Mouse (Mus musculus): Measurements from ENCODE around the gene Samd14.
A peak's percentile ranks its signal among the peaks of the same experiment; 100 is the strongest.
"Not testable (repeated sequence)": the region's sequence is repeated elsewhere in the genome, so short reads cannot be mapped to it uniquely, and the experiment has no call there.

The Samd14 gene

DNA sequence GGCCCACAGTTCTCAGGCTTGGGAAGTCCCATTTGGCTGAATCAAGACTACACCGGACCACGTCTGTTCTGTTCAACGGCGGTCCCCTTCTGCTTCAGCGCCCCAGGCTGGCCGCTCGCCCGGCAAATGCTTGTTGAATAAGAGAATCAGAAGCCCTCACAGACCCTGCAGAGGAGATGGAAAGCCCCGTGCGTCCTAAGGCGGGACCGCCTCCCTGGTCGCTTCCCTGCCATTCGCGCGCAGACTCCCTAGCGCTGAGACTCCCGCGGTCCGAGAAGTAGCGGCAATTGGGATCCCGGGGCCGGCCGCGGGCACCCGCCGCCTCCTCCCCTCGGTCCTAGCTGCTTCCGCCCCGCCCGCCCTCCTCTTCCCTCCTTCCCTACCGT is at the start of gene Samd14:
TSS of gene Samd14 (plus strand) at position 251 of the 386 bp plus-strand sequence.
- DNase-seq, result peak; percentile 83 to 85

DNA sequence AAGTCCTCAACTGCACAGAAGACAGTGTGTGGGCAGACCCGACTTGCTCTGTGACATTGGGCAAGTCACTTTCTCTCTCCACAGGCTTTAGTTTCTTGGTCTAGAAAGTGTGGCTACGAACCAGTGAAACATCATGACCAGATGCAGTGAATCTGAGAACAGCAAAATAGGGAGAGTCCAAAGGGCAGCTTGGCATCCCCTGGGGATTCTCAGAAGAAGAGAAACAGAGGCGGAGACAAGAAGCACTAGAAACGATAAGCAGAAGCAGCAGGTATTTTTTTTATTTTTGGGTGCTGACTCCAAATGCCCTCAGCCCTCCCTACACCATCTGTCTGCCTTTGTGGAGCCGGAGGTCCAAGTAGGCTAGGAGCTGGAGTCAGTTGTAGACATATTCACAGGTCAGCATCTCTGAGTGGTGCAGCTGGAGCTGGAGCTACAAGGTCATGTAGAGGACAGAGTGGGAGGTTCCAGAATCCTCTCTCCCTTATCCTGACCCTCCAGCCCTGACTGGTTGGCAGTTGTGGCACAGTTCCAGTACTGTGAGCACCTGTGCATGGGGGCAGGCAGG is 47.1 kb upstream of the Samd14 start:
- DNase-seq, result no peak

DNA sequence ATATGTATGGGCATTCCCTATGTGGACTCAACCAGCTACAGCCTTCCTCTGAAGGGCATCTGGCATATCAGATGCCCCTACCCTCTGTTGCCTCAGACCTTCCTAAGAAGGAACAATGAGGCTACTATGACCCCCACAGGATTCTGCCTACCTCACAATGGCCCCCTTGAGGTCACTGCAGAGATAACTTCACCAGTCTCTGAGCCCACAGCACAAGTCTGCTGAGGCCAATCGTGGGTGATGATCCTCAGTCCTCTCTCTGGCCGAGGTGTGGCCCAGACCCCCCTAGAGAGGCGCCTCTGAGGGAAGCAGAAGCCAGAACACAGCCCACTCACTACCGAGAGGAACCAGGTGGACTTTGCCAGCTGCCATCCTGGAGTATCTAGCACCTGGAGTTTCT is 42.3 kb upstream of the Samd14 start, which contains the start of gene Hils1:
TSS of gene Hils1 (plus strand) at position 175 of the 400 bp plus-strand sequence.
- DNase-seq, result no peak

DNA sequence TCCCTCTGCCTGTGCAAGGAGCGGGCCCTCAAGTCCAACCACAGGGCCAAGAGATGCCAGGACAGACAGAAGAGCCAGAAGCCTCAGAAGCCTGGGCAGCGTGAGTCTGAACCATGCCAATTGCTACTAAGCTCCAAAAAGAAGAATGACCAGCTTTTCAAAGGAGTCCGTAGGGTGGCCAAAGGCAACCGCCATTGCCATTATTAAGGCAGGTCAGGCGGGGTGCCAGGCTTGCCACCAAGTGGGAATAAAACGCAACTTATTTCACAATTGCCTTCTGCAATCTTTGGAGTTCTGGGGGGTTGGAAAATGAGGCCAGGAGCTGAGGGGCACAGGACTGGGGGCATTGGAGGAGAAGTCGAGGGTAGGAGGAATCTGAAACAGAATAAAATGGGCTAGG is 41.5 kb upstream of the Samd14 start:
- DNase-seq, result peak in 1 of 2 experiments; percentile 47

DNA sequence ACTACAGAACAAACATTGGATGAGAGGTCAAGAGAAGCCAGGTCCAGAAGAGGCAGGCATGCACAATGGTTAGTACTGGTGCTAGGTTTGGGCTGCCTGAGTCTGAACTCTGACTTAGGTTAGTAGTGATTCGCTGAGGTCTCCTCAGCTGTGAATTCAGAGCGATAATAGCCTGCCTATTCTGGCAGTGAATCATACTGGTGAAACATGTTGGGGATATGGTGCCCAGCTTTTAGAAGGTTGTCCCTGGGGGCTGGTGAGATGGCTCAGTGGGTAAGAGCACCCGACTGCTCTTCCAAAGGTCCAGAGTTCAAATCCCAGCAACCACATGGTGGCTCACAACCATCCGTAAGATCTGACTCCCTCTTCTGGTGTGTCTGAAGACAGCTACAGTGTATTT is 40.0 kb upstream of the Samd14 start:
- not testable (repeated sequence) for DNase-seq

DNA sequence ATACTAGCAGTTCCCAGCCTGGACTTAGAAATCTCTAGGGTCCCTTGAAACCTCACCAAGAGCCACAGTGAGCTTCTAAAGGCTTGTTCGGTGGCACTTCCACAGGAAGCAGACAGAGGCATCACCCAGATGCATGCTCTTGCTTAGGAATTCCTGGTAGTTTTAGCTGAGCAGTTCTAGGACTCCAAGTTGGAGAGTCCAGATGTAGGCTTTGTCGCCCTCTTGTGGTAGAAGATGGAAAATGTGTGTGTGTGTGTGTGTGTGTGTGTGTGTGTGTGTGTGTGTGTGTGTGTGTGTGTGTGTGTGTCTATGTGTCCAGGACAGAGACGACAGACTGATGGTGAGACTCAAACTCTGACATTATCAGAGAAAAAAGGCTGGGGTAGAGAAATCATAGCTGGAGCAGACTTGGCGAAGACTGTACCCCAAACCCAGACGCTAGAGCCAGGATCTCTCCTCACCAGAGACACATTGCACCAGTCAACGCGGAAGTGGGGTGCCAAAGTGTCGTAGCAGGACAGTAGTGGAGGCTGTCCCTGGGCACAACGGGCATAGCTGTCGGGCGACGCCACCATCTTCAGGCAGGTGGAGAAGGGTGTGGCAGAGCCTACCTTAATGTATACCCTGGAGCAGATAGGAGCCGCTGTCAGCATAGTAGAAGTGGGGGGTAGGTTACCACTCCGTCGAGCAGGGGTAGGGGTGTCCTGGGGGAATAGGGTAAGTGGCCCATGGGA is 39.3 kb upstream of the Samd14 start:
- peak; percentile 82 to 88 for DNase-seq

DNA sequence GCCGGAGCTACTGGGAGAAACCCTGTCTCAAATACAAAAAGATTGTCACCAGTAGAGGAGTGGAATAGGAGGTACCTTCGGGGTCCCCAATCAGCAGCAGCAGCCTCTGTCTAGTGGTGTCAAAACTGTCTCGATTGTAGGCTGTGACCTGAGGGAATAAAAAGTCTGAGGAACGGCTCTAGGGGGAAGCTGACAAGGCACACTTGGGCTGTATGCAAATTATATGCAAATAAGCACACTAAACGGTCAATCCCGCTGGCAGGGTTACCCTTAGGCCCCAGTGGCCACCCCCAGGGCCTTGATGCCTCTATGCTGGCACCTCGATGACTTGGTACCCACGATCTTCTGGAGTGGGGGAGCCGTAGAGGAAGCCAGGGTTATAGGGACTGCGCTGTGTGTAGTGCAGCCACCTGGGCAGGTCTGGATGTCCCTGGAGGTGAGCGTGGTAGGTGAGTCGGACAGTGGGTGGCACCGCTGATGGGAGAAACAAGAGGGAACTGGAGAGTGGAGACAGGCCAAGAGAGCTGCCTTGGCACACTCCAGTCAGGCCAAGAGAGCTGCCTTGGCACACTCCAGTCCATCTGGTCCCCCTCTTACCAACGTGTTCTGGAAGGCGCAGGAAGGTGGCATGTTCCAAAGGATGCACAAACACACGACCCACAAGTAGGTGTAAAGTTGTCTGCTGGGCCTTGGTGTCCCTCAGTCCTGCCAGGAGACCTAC is 37.6 kb upstream of the Samd14 start:
- peak; percentile 65 to 67 for DNase-seq

DNA sequence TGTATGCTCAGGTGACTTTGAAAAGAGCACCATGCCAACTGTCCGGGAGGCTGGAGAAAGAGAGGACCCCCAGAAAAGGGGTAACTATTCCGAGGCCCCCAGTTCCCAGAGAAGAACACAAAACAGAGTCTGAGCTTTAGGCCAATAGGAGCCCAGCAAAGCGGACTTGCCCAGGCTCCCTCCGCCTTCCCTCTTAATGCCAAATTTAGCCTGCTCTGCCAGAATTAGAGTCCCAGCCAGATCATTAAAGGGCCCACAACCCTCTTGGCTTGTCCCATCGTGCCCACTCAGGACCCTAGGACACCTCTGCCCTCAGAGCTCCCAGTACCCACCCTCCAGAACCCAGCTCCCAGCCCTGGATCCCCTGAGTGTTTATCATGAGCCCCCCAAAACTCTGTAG is 36.8 kb upstream of the Samd14 start:
- DNase-seq, result peak; percentile 22 to 36

DNA sequence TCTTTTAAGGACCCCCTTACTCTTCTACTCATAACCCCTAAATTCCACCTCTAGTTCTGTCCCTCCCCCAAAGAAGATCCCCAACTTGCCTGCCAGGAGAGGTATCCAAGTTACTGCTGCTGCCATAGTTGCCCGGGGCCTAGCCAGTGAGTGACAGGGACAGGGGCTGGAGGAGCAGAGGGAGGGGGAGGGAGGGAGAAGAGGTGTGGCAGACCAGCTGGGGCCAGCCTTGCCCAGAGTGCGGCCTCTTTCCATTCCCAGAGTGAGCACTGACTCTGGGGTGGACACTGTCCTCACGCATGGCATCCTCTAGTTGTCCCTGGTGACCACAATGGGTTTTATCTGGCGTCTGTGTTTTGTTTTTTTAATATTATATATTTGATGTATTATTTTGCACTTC is 36.4 kb upstream of the Samd14 start:
- peak in 1 of 2 experiments; percentile 28 for DNase-seq

DNA sequence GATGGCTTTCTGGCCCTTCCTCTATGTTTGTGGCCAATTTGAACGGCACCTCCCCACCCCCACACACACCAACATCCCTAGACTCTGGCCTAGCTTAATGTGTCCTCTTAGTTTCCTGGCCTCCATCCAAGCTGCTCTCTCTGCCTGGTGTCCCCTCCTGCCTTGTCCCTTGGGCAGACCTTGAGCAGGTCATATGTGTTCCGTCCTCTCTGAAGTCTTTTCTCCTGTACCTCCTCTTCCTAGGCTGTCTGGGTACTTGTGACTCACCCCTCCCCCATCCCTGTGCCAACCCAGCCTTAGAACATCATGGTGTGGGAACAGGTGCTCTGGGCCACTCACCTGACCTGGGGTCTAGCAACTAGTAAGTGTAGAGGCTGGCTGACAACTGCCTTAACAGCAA is 34.7 kb upstream of the Samd14 start:
- peak in 1 of 2 experiments; percentile 31 for DNase-seq

DNA sequence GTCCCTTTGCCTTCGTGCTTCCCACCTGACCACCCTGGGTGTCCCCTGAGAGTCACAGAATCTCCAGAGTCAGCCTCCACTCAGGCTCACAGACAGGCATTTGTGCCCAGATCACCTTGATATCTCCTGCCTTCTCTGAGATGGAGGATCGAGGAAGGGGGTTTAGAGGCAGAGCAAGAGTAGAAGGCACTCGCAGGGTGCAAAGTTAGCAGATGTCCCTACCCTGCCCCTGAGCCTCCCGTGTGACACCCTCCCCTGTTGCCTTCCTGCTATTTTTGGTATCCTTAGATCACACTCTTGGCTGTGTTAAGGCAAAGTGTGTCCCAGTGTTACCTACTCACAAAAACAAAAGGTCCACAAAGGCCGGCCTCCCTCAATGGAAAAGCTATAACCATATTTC is 33.5 kb upstream of the Samd14 start, which contains the start of gene Sgca:
TSS of gene Sgca (minus strand) at position 129 of the 400 bp plus-strand sequence.
- peak in 1 of 2 experiments; percentile 31 for DNase-seq

DNA sequence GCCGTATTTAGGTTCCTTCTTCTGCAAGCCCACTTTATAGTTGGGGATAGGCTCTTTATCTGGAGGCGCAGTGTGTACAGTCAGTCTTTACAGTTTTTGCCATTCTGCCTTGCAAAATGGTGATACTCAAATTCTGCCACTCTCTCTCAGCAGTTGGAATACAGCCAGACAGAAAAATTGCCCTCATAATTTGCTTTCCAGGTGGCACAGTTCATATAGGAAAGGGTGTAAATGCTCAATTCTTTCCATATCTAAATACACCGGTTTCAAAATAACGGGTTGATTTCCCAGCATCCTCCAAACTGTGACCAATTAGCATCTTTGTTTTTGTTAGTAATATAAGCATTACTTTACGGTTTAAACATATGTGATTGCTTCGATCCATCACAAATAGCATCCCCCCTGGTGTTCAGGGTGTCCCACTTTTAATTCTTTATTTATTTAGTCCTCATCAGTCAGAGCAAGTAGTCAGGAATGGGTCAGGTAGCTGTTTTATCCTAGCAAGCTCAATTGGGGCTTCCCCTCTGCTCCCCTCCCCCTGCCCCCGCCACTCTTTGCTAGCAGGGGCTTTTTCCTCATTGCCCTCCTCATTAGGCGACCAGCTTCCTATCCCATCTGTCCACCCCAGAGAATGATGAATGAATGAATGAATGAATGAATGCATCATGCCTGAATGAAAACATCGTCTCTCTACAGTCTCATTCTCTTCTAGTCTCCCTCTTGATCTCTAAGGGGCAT is 31.3 kb upstream of the Samd14 start:
- DNase-seq, result peak; percentile 25 to 47

DNA sequence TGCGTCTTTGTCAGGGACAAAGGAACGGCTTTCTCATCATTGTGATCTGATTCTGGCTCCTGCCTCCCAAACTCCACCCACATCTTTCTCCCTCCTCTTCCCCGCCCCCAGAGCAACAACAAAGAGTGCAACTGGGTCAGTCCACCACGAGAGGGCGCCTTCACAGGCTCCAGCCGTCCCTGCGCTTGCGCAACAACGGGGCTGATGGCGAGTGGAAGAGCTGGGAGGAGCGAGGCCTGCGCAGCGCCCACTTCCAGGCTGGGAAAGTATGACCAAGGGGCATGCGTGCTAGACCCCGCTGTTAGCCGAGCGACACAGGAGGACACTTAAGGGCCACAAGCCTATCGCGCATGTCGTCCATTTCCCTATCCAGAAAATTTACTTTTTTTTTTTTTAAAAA is 30.7 kb upstream of the Samd14 start:
- DNase-seq, result peak; percentile 98

DNA sequence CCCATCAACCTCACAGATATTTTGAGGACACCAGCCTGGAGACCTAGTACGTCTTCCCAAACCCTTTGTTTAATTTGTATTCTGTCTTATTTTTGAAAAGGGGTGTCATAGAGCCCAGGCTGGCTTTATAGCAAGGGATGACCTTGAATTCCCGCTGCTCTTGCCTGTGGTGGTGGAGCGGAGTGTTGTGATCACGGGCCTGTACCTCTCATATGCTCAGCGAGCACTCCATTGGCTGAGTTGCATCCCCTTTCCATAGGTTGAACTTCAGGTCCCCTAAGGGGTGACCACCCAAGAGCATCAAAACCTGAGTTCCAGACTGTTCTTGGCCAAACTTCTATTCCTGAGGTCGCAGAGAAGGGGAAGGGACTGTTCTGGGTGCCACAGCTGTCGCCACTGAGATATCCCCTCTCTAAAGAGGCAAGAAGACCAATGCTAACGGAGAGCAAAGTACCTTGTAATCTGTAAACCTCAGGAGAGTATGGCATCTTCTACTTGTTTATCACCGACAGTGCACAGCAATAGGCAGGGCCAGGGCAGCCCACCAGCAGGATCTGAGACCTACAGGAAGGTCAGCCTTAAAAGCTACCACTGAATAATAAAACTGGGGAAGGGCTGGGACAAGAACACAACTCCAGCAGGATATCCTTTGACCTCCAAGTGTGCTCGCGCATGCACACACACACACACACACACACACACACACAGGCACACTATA is 30.1 kb upstream of the Samd14 start:
- peak; percentile 28 to 38 for DNase-seq

DNA sequence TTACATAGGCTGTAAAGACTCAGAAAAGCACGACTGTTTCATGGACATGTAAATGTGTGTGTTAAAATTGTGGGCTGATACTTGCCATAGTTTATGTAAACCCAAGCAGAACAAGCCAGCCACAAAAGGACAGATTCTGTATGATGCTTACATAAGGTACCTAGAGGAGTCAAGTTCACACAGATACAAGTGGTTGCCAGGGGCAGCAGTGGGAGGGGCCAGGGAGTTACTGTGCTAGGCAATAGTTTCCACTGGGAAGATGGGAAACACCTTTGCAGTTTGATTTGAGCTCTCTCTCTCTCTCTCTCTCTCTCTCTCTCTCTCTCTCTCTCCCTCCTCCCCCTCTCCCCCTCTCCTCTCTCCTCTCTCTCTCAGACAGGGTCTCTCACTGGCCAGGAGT is 24.5 kb upstream of the Samd14 start:
- DNase-seq, result peak in 1 of 2 experiments; percentile 15

DNA sequence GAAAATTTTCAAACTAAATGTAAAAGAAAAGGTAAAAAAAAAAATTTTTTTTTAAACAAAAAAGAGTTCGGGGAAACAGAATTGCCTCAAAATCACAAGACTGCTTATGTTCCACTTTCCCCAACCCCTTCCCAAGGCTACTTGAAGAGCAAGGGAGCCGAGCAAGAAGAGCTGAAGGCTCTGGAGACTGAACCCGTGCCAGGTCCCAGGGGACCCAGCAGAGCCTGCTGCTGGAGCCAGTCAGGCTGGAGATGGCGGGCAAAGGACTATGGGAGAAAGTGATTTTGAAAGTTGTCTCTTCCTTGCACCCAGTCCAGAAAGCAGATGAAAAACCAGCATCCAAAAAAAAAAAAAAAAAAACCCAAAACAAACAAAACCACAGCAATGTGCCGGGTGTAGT is 23.9 kb upstream of the Samd14 start:
- DNase-seq, result peak in 1 of 2 experiments; percentile 26

DNA sequence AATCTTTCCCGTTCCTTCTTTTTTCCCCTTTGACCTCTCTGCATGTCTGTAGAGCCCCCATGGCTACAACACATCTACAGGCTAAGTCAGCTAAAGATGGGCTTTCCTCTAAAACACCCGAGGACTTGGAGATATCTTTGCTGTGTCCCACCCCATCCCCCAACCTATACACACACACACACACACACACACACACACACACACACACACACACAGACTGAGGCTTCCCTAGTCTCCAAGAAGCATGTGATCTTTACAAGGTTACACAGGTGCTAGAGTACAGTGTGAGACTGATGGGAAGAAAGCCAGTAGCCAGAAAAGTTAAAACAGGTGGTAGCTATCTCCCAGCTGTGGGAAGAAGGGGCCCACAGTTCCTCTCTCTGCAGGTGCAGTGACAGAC is 23.2 kb upstream of the Samd14 start:
- no peak for DNase-seq

DNA sequence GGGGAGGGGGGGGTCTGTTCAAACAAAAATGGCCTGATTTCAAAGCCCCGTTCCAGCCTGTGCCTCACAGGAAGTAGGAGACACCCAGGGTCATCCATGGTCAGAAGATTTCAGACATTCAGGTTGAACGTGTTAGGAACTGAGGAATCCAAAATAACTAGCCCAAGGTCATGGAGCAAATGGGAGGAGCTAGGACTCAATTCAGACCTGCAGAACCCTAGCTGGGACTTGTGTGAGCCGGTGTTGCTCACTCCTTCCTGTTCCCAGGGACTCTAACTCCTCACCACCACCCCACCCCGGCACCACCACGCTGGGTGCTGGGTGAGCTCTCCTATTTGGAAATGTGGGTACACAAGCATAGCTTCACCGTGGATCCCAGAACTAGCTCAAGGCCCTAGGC is 22.3 kb upstream of the Samd14 start:
- peak in 1 of 2 experiments; percentile 19 for DNase-seq

DNA sequence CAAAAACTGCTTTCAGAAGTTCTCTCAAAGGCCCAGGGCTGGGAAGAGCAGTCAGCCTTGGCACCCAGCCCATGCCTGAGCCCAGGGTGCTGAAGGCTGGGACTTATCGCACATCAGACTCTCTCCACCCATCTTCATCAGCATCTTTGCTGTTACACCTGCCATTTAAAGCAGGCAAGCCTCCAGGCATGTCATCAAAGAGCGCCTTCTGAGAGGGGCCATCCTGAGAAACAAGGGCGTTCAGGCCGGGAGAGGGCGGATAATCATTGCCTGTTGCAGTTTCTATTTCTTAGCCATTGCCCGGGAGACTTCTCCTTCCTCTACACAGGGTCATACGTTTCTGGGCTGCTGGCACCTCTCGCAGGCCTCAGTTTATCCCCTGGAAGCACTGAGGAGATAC is 21.8 kb upstream of the Samd14 start:
- peak in 1 of 2 experiments; percentile 40 for DNase-seq

DNA sequence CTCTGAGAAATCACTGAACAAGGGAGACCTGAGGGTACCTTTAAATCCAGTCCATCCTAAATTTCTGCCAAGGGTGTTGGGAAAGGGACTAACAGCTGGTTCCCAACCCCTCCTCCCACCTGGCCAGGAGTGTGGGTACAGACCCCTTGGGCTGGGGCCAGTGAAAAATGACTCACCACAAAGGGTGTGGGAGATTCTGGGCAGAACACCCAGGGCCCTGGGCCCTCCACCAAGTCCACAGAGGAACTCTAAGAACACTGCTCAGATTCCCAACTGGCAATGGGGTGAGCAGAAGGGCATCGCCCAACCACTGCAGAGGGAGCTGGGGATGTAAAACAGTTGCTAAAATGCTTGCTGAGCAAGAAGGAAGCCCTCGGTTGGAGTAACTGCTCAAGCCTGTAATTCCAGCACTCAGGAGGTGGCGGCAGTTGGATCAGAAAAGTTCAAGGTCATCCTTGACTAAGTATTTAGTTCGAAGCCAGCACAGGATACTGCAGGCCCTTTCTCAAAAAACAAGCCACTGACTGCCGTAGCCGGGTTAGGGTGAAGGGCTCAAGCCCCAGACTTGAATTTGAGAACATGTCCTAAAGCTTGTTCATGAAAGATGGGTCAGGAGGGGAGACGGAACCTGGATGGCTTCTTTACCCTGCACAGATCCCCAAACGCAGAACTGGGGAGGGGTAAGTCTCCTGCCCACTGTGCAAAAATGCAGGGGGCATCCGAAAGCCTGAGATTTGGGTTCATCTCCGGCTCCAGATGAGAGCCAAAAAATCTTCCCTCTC is 20.7 kb upstream of the Samd14 start:
- DNase-seq, result peak in 1 of 2 experiments; percentile 51

DNA sequence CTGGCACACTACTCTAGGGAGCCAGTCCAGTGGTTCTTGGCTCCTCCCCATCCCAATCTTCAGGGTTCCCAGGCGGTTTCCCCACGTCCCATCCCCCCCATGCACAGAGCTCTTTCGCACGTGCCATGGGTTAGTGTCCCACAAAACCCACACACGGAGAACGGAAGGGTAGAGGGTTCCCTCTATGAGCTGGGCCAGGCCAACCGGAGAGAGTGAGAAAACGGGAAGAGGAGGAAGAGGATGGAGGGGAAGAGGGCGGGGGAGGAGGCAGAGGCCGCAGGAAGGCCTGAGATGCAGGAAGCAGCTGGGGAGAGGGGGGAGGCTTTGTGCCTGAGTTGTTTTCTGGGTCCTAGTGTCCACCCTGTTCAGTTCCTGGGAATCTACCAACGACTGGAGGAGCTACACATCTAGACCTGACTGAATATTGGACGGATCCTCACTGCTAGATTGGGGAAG is 20.1 kb upstream of the Samd14 start:
- peak; percentile 85 to 92 for DNase-seq

All from cerebellum, postnatal 25 days (tissue).